Mouse (Mus musculus) forebrain, embryonic 16.5 days (tissue): ENCODE data around the gene Ntn1. TPM values are rescaled to one million over a fixed set of nuclear protein-coding genes. Genes with fewer than 3 reads are reported as not detected.

Experiments used
- ATAC-seq: fragments of 200-750 bp; cut with Nextera tagmentation; 2 replicates; pipeline ENCODE4 v1.8.0; 2017; ENCODE audit warnings: mild to moderate bottlenecking, moderate library complexity
- H3K27ac ChIP-seq: fragments of 300-500 bp; sonication (generic); 2 replicates; pipeline ENCODE4 v1.5.1; 2014; ENCODE audit warnings: low read length, control low read depth
- H3K27me3 ChIP-seq: fragments of 300-500 bp; sonication (generic); replicated peaks from 2 replicates; pipeline ENCODE4 v1.6.1; 2014; ENCODE audit warnings: low read length; ENCODE audit not compliant: control insufficient read depth, insufficient read depth
- H3K36me3 ChIP-seq: fragments of 300-500 bp; sonication (generic); 2 replicates; pipeline ENCODE4 v1.6.1; 2014; ENCODE audit not compliant: control insufficient read depth, insufficient read depth
- H3K4me1 ChIP-seq: fragments of 300-500 bp; sonication (generic); replicated peaks from 2 replicates; pipeline ENCODE4 v1.6.1; 2014; ENCODE audit warnings: low read length; ENCODE audit not compliant: control insufficient read depth, insufficient read depth
- H3K4me2 ChIP-seq: fragments of 300-500 bp; sonication (generic); 2 replicates; pipeline ENCODE4 v1.6.1; 2014; ENCODE audit warnings: mild to moderate bottlenecking, low read length, control low read depth
- H3K4me3 ChIP-seq: fragments of 300-500 bp; sonication (generic); replicated peaks from 2 replicates; pipeline ENCODE4 v1.5.1; 2014; ENCODE audit warnings: mild to moderate bottlenecking, low read length, control low read depth
- H3K9ac ChIP-seq: fragments of 300-500 bp; sonication (generic); replicated peaks from 2 replicates; pipeline ENCODE4 v1.6.1; 2014; ENCODE audit warnings: low read depth, low read length, control low read depth
- H3K9me3 ChIP-seq: fragments of 300-500 bp; sonication (generic); 2 replicates; pipeline ENCODE4 v1.6.1; 2016; ENCODE audit warnings: low read length; ENCODE audit not compliant: control insufficient read depth
- whole genome bisulfite sequencing: fragments of 180-500 bp; shearing (Covaris S2); extraction: QIAGEN DNeasy Blood & Tissue Kit; methylation state at CpG from one replicate; pipeline ENCODE4 v1.1.7; 2014; 5-methylcytosine and 5-hydroxymethylcytosine counted together
- polyA plus RNA-seq: library from polyadenylated mRNA; unstranded; fragments of >200 nt; fragmentation: Nextera tagmentation; extraction: Ambion mirVana; gene quantifications from 2 replicates; pipeline ENCODE4 v1.2.1, GENCODE M21; 2015

The Ntn1 gene
- polyA plus RNA-seq, 1 experiment from 2014 or later = 9.4 TPM

- H3K9ac ChIP-seq = no peak overlapping the region
- WGBS = 94% methylated on average over 5 of the region's 5 CpGs
Measured at GRCm38 (mm10) chr11:68204407-68204806, 196.2 kb downstream of the Ntn1 start.

GRCm38 (mm10) chr11:68203658-68204315 is 196.8 kb downstream of the Ntn1 start:
- Histone ChIP-seq H3K4me1 (peaks cover 5% of the 10 kb centered on the region; the same call in 1 of the 2 replicates), H3K9me3 (no peaks in the 10 kb centered on the region), H3K4me2 (no peak overlapping the region), H3K27me3 (no peaks in the 10 kb centered on the region), H3K27ac (no peak overlapping the region), H3K4me3 (no peak overlapping the region), H3K9ac (no peak overlapping the region), H3K36me3 (no peaks in the 10 kb centered on the region)
- ATAC-seq = no peak
- 72% methylated on average over 10 of the region's 10 CpGs for WGBS

More at GRCm38 (mm10) chr11:68204407-68204806, 196.2 kb downstream of the Ntn1 start:
- H3K4me3 ChIP-seq = no peak overlapping the region
- H3K9me3 ChIP-seq = no peaks in the 10 kb centered on the region
- H3K27me3 ChIP-seq = no peaks in the 10 kb centered on the region
- H3K4me1 ChIP-seq = no peaks in the 10 kb centered on the region; the same call in 1 of the 2 replicates
- H3K27ac ChIP-seq = no peak overlapping the region
- no peak for ATAC-seq
- H3K4me2 ChIP-seq = no peak overlapping the region
- no peaks in the 10 kb centered on the region for H3K36me3 ChIP-seq

GRCm38 (mm10) chr11:68202561-68202960 is 198.1 kb downstream of the Ntn1 start:
- Histone ChIP-seq H3K4me1 (peaks cover 5% of the 10 kb centered on the region; the same call in 1 of the 2 replicates), H3K4me2 (no peak overlapping the region), H3K9me3 (no peaks in the 10 kb centered on the region), H3K27me3 (no peaks in the 10 kb centered on the region), H3K9ac (no peak overlapping the region), H3K27ac (no peak overlapping the region), H3K4me3 (no peak overlapping the region), H3K36me3 (no peaks in the 10 kb centered on the region)
- WGBS = 59% methylated on average over 10 of the region's 10 CpGs
- no peak for ATAC-seq

- 84% methylated on average over 10 of the region's 10 CpGs for WGBS
- no peak for ATAC-seq
- no peaks in the 10 kb centered on the region for H3K9me3 ChIP-seq
- no peak overlapping the region for H3K9ac ChIP-seq
- H3K4me1 ChIP-seq = peaks cover 5% of the 10 kb centered on the region; the same call in 1 of the 2 replicates
- H3K27ac ChIP-seq = no peak overlapping the region
- H3K36me3 ChIP-seq = no peaks in the 10 kb centered on the region
- H3K27me3 ChIP-seq = no peaks in the 10 kb centered on the region
- no peak overlapping the region for H3K4me2 ChIP-seq
- no peak overlapping the region for H3K4me3 ChIP-seq
Measured at GRCm38 (mm10) chr11:68201811-68202459, 198.7 kb downstream of the Ntn1 start.

- no peak for ATAC-seq
- no peaks in the 10 kb centered on the region for H3K36me3 ChIP-seq
- H3K9ac ChIP-seq = no peak overlapping the region
- no peak overlapping the region for H3K4me2 ChIP-seq
- H3K9me3 ChIP-seq = no peaks in the 10 kb centered on the region
- H3K4me3 ChIP-seq = no peak overlapping the region
- H3K4me1 ChIP-seq = peaks cover 5% of the 10 kb centered on the region; the same call in 1 of the 2 replicates
- H3K27me3 ChIP-seq = no peaks in the 10 kb centered on the region
- WGBS = 85% methylated on average over 1 of the region's 1 CpGs
- no peak overlapping the region for H3K27ac ChIP-seq
Measured at GRCm38 (mm10) chr11:68201063-68201462, 199.6 kb downstream of the Ntn1 start.

GRCm38 (mm10) chr11:68200500-68200899 is 200.1 kb downstream of the Ntn1 start:
- H3K4me3 ChIP-seq = no peak overlapping the region
- WGBS = 88% methylated on average over 4 of the region's 4 CpGs
- H3K4me2 ChIP-seq = no peak overlapping the region
- H3K27ac ChIP-seq = no peak overlapping the region
- no peak for ATAC-seq
- H3K36me3 ChIP-seq = no peaks in the 10 kb centered on the region
- H3K9me3 ChIP-seq = no peaks in the 10 kb centered on the region
- no peaks in the 10 kb centered on the region for H3K27me3 ChIP-seq
- peaks cover 7% of the 10 kb centered on the region for H3K4me1 ChIP-seq
- H3K9ac ChIP-seq = no peak overlapping the region

- no peaks in the 10 kb centered on the region for H3K27me3 ChIP-seq
- WGBS = 29% methylated on average over 10 of the region's 10 CpGs
- no peak overlapping the region for H3K27ac ChIP-seq
- H3K9ac ChIP-seq = no peak overlapping the region
- H3K36me3 ChIP-seq = no peaks in the 10 kb centered on the region
- H3K9me3 ChIP-seq = no peaks in the 10 kb centered on the region
- no peak for ATAC-seq
- H3K4me2 ChIP-seq = no peak overlapping the region
- peaks cover 7% of the 10 kb centered on the region for H3K4me1 ChIP-seq
- H3K4me3 ChIP-seq = no peak overlapping the region
Measured at GRCm38 (mm10) chr11:68199801-68200423, 200.7 kb downstream of the Ntn1 start.

- Histone ChIP-seq H3K4me1 (peaks cover 7% of the 10 kb centered on the region), H3K9me3 (no peaks in the 10 kb centered on the region), H3K4me2 (no peak overlapping the region), H3K4me3 (no peak overlapping the region), H3K27ac (no peak overlapping the region), H3K27me3 (no peaks in the 10 kb centered on the region), H3K36me3 (no peaks in the 10 kb centered on the region), H3K9ac (no peak overlapping the region)
- WGBS = 68% methylated on average over 8 of the region's 8 CpGs
- ATAC-seq = no peak
Measured at GRCm38 (mm10) chr11:68199103-68199502, 201.5 kb downstream of the Ntn1 start.

- H3K9me3 ChIP-seq = no peaks in the 10 kb centered on the region
- no peak for ATAC-seq
- no peak overlapping the region for H3K27ac ChIP-seq
- WGBS = 53% methylated on average over 10 of the region's 10 CpGs
- no peak overlapping the region for H3K4me3 ChIP-seq
- peaks cover 7% of the 10 kb centered on the region for H3K4me1 ChIP-seq
- no peaks in the 10 kb centered on the region for H3K27me3 ChIP-seq
- no peak overlapping the region for H3K4me2 ChIP-seq
- H3K9ac ChIP-seq = no peak overlapping the region
- H3K36me3 ChIP-seq = no peaks in the 10 kb centered on the region
Measured at GRCm38 (mm10) chr11:68198696-68199095, 201.9 kb downstream of the Ntn1 start.
